16 mouse cellular contexts compared by ENCODE assay signal in the genomic region with DNA sequence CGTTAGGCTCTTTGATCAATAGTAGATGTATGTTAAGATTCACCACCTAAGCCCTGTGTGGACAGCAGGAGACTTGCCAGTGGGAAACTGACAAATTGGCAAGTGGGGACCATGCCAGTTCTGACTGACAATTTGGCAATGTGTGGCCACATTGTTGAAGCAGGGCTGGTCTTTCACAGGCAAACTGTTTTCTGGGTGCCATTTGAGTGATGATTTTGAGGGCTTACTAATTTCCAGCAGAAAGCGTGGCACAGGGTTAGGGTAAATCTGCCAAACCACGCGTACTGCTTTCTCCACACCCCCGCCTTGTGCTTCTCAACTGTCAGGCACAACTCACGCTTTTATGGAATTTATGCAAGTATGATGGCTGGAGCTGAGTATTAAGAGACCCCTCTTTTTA.
DNase-seq lines count a peak whose midpoint lies in the region; ATAC-seq lines count a peak whose summit lies in the region.
"Had no signal": no experiment of that assay in that cellular context is flagged by ENCODE, and none has a peak within 500 bp of the region (broad histone marks: within the 10 kb centered on the region; RNA-seq: fewer than 3 reads in every experiment).

No protein-coding gene starts in this region.

- intact Hi-C loops in left cerebral cortex, postnatal 4 days (cut with DNase I): no loop called here
- intact Hi-C loops in left cerebral cortex, postnatal 10 days (cut with DNase I): no loop called here
- intact Hi-C loops in gastrocnemius, postnatal 36 days (cut with DNase I): no loop called here

- peak; percentile 63 to 71 for DNase-seq in cerebellum, postnatal 10 days
- no peak for DNase-seq in cerebellum, postnatal 4 days (ENCODE audit: low spot score in 2 of 2)
- peak; percentile 31 for DNase-seq in left cerebral cortex, postnatal 4 days
- DNase-seq in left cerebral cortex, postnatal 10 days (ENCODE audit: extremely low spot score in 1 of 2, low spot score in 2 of 2): no peak
- DNase-seq in layer of hippocampus, adult 18-20 months (ENCODE audit: low spot score in 2 of 2): peak; percentile 8 to 50
- peak; percentile 14 to 22 for DNase-seq in layer of hippocampus, postnatal 36 days
- no peak for DNase-seq in gastrocnemius, postnatal 36 days
- DNase-seq: adrenal gland, postnatal 14 days; cerebellum, adult 8-10 months; kidney, adult 9 months; kidney, postnatal 25 days; liver, embryonic 13.5 days; lung, embryonic 14.5 days; right cerebral cortex, adult 18-20 months had no signal

- ATAC-seq in erythroblast, adult 5-6 weeks (replicated peaks; ENCODE audit: low FRiP score, poor library complexity, severe bottlenecking): no peak
- ATAC-seq: intestine, embryonic 15.5 days had no signal

Comparison
In these comparisons a context has a peak if more than half of its experiments do, and no peak if none do; other contexts are left out.
1. DNase-seq: peak in cerebellum, postnatal 10 days (2 of 2), left cerebral cortex, postnatal 4 days (single experiment), layer of hippocampus, adult 18-20 months (2 of 2) and layer of hippocampus, postnatal 36 days (2 of 2); none in cerebellum, postnatal 4 days (0 of 2), left cerebral cortex, postnatal 10 days (0 of 2) and gastrocnemius, postnatal 36 days (0 of 2).